Mouse (Mus musculus): ENCODE measurements around the gene Plcg2. TPM values are rescaled to one million over a fixed set of nuclear protein-coding genes. Genes with fewer than 3 reads are reported as not detected.

The Plcg2 gene
- polyA plus RNA-seq, 1 experiment from 2014 or later = 1.3 TPM

DNA sequence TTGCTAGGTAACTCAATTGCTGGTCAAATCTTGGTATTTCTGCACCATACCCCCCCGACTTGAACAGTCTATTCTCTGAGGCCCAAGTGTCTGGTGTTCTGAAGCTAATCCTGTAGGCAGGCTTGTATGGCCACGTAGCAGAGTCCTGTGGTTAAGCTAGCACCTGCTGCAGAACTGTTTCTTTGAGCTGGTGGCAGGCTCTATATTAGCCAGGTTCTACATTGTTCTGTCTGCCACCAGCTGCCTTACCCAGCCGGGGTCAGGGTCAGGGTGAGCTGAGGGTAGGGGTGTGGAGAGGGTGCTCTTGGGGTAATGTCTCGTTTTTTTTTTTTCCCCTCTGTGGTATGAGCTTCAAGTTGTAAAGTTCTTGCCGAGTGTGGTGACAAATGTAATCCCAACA, 31.1 kb downstream of the Plcg2 start:
- no peaks in the 10 kb centered on the region for H3K9me3 ChIP-seq (ENCODE audit: control insufficient read depth, low read length)
- H3K27me3 ChIP-seq (replicated peaks; ENCODE audit: control insufficient read depth, insufficient read depth, low read length) = no peaks in the 10 kb centered on the region
- no peak overlapping the region for H3K27ac ChIP-seq (ENCODE audit: low read depth, low read length)
- no peak overlapping the region for H3K4me3 ChIP-seq (ENCODE audit: low read length)
- no peak overlapping the region for H3K9ac ChIP-seq (ENCODE audit: low read depth, low read length)
- 78% methylated on average over 5 of the region's 5 CpGs for WGBS
- H3K36me3 ChIP-seq (ENCODE audit: control insufficient read depth, insufficient read depth, low read length) = no peaks in the 10 kb centered on the region
- no peak overlapping the region for H3K4me2 ChIP-seq (ENCODE audit: low read length)
- H3K4me1 ChIP-seq (ENCODE audit: control insufficient read depth, insufficient read depth, low read depth, low read length) = no peaks in the 10 kb centered on the region
- no peak for ATAC-seq

DNA sequence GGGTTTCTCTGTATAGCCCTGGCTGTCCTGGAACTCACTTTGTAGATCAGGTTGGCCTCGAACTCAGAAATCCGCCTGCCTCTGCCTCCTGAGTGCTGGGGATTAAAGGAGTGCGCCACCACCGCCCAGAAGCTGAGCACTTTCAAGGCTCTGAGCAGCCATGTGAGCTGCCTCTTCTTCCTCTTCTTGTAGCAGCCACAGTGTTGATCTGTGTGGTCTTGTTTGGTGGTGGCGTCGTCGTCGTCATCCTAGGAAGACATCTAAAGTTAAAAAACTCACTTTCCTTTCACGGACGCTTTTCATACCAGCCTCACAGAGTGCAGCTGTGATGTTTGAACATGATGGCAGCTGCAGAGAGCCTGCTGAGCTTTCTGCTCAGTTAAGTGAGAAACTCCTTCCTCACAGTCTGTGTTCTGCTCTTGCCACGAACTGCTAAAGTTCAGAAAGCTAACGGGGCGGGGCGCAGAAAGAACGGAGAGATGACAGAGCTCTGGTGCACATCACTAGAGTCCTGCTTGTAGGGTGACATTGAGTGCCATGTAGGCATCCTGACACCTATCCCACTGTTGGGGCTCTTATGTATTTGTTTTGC, 34.4 kb downstream of the Plcg2 start:
- H3K36me3 ChIP-seq (ENCODE audit: control insufficient read depth, insufficient read depth, low read length) = no peaks in the 10 kb centered on the region
- no peaks in the 10 kb centered on the region for H3K27me3 ChIP-seq (replicated peaks; ENCODE audit: control insufficient read depth, insufficient read depth, low read length)
- H3K4me1 ChIP-seq (ENCODE audit: control insufficient read depth, insufficient read depth, low read depth, low read length) = no peaks in the 10 kb centered on the region
- H3K4me2 ChIP-seq (ENCODE audit: low read length) = no peak overlapping the region
- ATAC-seq = no peak
- no peak overlapping the region for H3K27ac ChIP-seq (ENCODE audit: low read depth, low read length)
- H3K9me3 ChIP-seq (ENCODE audit: control insufficient read depth, low read length) = no peaks in the 10 kb centered on the region; the same call in 1 of the 2 replicates
- H3K9ac ChIP-seq (ENCODE audit: low read depth, low read length) = no peak overlapping the region
- WGBS = 86% methylated on average over 15 of the region's 15 CpGs
- H3K4me3 ChIP-seq (ENCODE audit: low read length) = no peak overlapping the region

- H3K9me3 ChIP-seq (ENCODE audit: control insufficient read depth, low read length) = no peaks in the 10 kb centered on the region; the same call in 1 of the 2 replicates
- no peak overlapping the region for H3K4me2 ChIP-seq (ENCODE audit: low read length)
- H3K9ac ChIP-seq (ENCODE audit: low read depth, low read length) = no peak overlapping the region
- H3K4me3 ChIP-seq (ENCODE audit: low read length) = no peak overlapping the region
- no peak overlapping the region for H3K27ac ChIP-seq (ENCODE audit: low read depth, low read length)
- no peaks in the 10 kb centered on the region for H3K4me1 ChIP-seq (ENCODE audit: control insufficient read depth, insufficient read depth, low read depth, low read length)
- no peaks in the 10 kb centered on the region for H3K36me3 ChIP-seq (ENCODE audit: control insufficient read depth, insufficient read depth, low read length)
- 72% methylated on average over 5 of the region's 6 CpGs for WGBS
- no peak for ATAC-seq
- H3K27me3 ChIP-seq (replicated peaks; ENCODE audit: control insufficient read depth, insufficient read depth, low read length) = no peaks in the 10 kb centered on the region
Observed at GRCm38 (mm10) chr8:117536862-117537261, 38.8 kb downstream of the Plcg2 start.

- no peak for ATAC-seq
- no peak overlapping the region for H3K4me3 ChIP-seq (ENCODE audit: low read length)
- 78% methylated on average over 7 of the region's 7 CpGs for WGBS
- no peaks in the 10 kb centered on the region; the same call in 1 of the 2 replicates for H3K9me3 ChIP-seq (ENCODE audit: control insufficient read depth, low read length)
- H3K27me3 ChIP-seq (replicated peaks; ENCODE audit: control insufficient read depth, insufficient read depth, low read length) = no peaks in the 10 kb centered on the region
- no peak overlapping the region for H3K9ac ChIP-seq (ENCODE audit: low read depth, low read length)
- H3K27ac ChIP-seq (ENCODE audit: low read depth, low read length) = no peak overlapping the region
- H3K4me2 ChIP-seq (ENCODE audit: low read length) = no peak overlapping the region
- no peaks in the 10 kb centered on the region for H3K36me3 ChIP-seq (ENCODE audit: control insufficient read depth, insufficient read depth, low read length)
- H3K4me1 ChIP-seq (ENCODE audit: control insufficient read depth, insufficient read depth, low read depth, low read length) = no peaks in the 10 kb centered on the region
Observed at GRCm38 (mm10) chr8:117537751-117538150, 39.7 kb downstream of the Plcg2 start.

GRCm38 (mm10) chr8:117542951-117543350, 44.9 kb downstream of the Plcg2 start:
- Histone ChIP-seq H3K9me3 (ENCODE audit: control insufficient read depth, low read length) (no peaks in the 10 kb centered on the region), H3K4me3 (ENCODE audit: low read length) (no peak overlapping the region), H3K27me3 (replicated peaks; ENCODE audit: control insufficient read depth, insufficient read depth, low read length) (no peaks in the 10 kb centered on the region), H3K36me3 (ENCODE audit: control insufficient read depth, insufficient read depth, low read length) (no peaks in the 10 kb centered on the region), H3K9ac (ENCODE audit: low read depth, low read length) (no peak overlapping the region), H3K27ac (ENCODE audit: low read depth, low read length) (no peak overlapping the region), H3K4me2 (ENCODE audit: low read length) (no peak overlapping the region), H3K4me1 (ENCODE audit: control insufficient read depth, insufficient read depth, low read depth, low read length) (no peaks in the 10 kb centered on the region)
- ATAC-seq = no peak

DNA sequence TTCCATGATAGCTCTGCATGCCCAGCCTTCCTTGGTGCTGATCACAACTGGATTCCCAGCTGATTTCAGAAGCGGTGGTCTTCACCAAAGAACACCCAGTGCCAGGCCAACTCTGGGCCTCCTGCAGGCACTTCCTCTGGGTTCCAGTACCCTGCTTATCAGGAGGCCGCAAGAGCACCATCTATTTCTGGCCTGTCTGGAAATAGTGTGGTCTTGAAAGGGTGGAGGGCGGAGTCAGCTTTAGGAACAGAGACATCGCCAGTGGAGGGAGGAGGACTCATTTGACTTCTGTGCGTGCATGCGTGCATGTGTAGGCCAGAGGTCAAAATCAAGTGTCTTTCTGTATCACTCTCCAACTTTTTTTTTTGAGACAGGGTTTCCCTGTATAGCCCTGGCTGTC, 45.7 kb downstream of the Plcg2 start:
- H3K4me2 ChIP-seq (ENCODE audit: low read length) = no peak overlapping the region
- H3K27ac ChIP-seq (ENCODE audit: low read depth, low read length) = no peak overlapping the region
- ATAC-seq = no peak
- H3K36me3 ChIP-seq (ENCODE audit: control insufficient read depth, insufficient read depth, low read length) = no peaks in the 10 kb centered on the region
- WGBS = 74% methylated on average over 6 of the region's 6 CpGs
- no peaks in the 10 kb centered on the region for H3K27me3 ChIP-seq (replicated peaks; ENCODE audit: control insufficient read depth, insufficient read depth, low read length)
- no peaks in the 10 kb centered on the region for H3K9me3 ChIP-seq (ENCODE audit: control insufficient read depth, low read length)
- no peak overlapping the region for H3K9ac ChIP-seq (ENCODE audit: low read depth, low read length)
- no peak overlapping the region for H3K4me3 ChIP-seq (ENCODE audit: low read length)
- no peaks in the 10 kb centered on the region for H3K4me1 ChIP-seq (ENCODE audit: control insufficient read depth, insufficient read depth, low read depth, low read length)

- Histone ChIP-seq H3K4me1 (ENCODE audit: control insufficient read depth, insufficient read depth, low read depth, low read length) (no peaks in the 10 kb centered on the region), H3K9ac (ENCODE audit: low read depth, low read length) (no peak overlapping the region), H3K9me3 (ENCODE audit: control insufficient read depth, low read length) (no peaks in the 10 kb centered on the region), H3K4me3 (ENCODE audit: low read length) (no peak overlapping the region), H3K27ac (ENCODE audit: low read depth, low read length) (no peak overlapping the region), H3K36me3 (ENCODE audit: control insufficient read depth, insufficient read depth, low read length) (no peaks in the 10 kb centered on the region), H3K4me2 (ENCODE audit: low read length) (no peak overlapping the region), H3K27me3 (replicated peaks; ENCODE audit: control insufficient read depth, insufficient read depth, low read length) (no peaks in the 10 kb centered on the region)
- 55% methylated on average over 8 of the region's 8 CpGs for WGBS
- ATAC-seq = no peak
Observed at GRCm38 (mm10) chr8:117545043-117545442, 47.0 kb downstream of the Plcg2 start.

DNA sequence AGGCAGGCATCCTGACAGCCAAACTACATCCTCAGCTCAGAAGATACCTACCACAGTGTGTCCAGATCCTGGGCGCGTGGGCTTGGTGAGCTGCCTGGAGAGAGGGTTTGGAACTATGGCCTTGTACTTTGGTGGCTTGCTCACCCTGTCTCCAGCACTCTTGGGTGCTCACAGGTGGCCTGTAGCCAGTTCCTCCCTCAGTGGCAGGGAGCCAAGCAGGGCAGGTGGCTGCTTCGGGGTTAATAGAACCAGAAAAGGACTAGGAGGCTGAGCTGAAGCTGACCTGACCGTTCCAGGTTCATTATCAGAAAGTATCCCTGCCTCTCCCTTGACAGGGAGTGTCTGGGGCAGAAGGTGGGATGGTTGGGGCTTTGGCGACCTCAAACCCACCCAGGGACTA, 48.3 kb downstream of the Plcg2 start:
- H3K36me3 ChIP-seq (ENCODE audit: control insufficient read depth, insufficient read depth, low read length) = no peaks in the 10 kb centered on the region
- no peak overlapping the region for H3K4me3 ChIP-seq (ENCODE audit: low read length)
- ATAC-seq = no peak
- H3K27ac ChIP-seq (ENCODE audit: low read depth, low read length) = no peak overlapping the region
- H3K4me2 ChIP-seq (ENCODE audit: low read length) = no peak overlapping the region
- H3K4me1 ChIP-seq (ENCODE audit: control insufficient read depth, insufficient read depth, low read depth, low read length) = no peaks in the 10 kb centered on the region
- no peak overlapping the region for H3K9ac ChIP-seq (ENCODE audit: low read depth, low read length)
- 74% methylated on average over 5 of the region's 5 CpGs for WGBS
- H3K27me3 ChIP-seq (replicated peaks; ENCODE audit: control insufficient read depth, insufficient read depth, low read length) = no peaks in the 10 kb centered on the region
- H3K9me3 ChIP-seq (ENCODE audit: control insufficient read depth, low read length) = no peaks in the 10 kb centered on the region

- Histone ChIP-seq H3K9ac (ENCODE audit: low read depth, low read length) (no peak overlapping the region), H3K4me2 (ENCODE audit: low read length) (no peak overlapping the region), H3K4me1 (ENCODE audit: control insufficient read depth, insufficient read depth, low read depth, low read length) (no peaks in the 10 kb centered on the region), H3K27ac (ENCODE audit: low read depth, low read length) (no peak overlapping the region), H3K4me3 (ENCODE audit: low read length) (no peak overlapping the region), H3K27me3 (replicated peaks; ENCODE audit: control insufficient read depth, insufficient read depth, low read length) (no peaks in the 10 kb centered on the region), H3K36me3 (ENCODE audit: control insufficient read depth, insufficient read depth, low read length) (no peaks in the 10 kb centered on the region), H3K9me3 (ENCODE audit: control insufficient read depth, low read length) (no peaks in the 10 kb centered on the region)
- WGBS = 94% methylated on average over 5 of the region's 5 CpGs
- no peak for ATAC-seq
Observed at GRCm38 (mm10) chr8:117547945-117548344, 49.9 kb downstream of the Plcg2 start.

- Histone ChIP-seq H3K9ac (ENCODE audit: low read depth, low read length) (no peak overlapping the region), H3K27me3 (replicated peaks; ENCODE audit: control insufficient read depth, insufficient read depth, low read length) (no peaks in the 10 kb centered on the region), H3K4me2 (ENCODE audit: low read length) (no peak overlapping the region), H3K4me1 (ENCODE audit: control insufficient read depth, insufficient read depth, low read depth, low read length) (no peaks in the 10 kb centered on the region), H3K9me3 (ENCODE audit: control insufficient read depth, low read length) (no peaks in the 10 kb centered on the region), H3K4me3 (ENCODE audit: low read length) (no peak overlapping the region), H3K27ac (ENCODE audit: low read depth, low read length) (no peak overlapping the region), H3K36me3 (ENCODE audit: control insufficient read depth, insufficient read depth, low read length) (no peaks in the 10 kb centered on the region)
- ATAC-seq = no peak
- whole genome bisulfite sequencing = 97% methylated on average over 4 of the region's 4 CpGs
Observed at GRCm38 (mm10) chr8:117548453-117548852, 50.4 kb downstream of the Plcg2 start.

All from hindbrain, embryonic 16.5 days (tissue).